Mouse (Mus musculus) testis, adult 2 months (tissue): ENCODE data around the gene Gpr137.

Source experiments
- CTCF ChIP-seq: fragments of 200-500 bp; IDR thresholded peaks from 2 replicates; pipeline ENCODE4 v1.5.1; 2012; ENCODE audit warnings: low read depth, mild to moderate bottlenecking, inconsistent platforms, low read length, moderate library complexity; ENCODE audit not compliant: control insufficient read depth, insufficient read depth, insufficient replicate concordance
- POLR2A ChIP-seq: fragments of 200-500 bp; IDR thresholded peaks from 2 replicates; pipeline ENCODE4 v1.6.1; 2012; ENCODE audit warnings: low read depth, mild to moderate bottlenecking, inconsistent platforms, low read length, moderate library complexity; ENCODE audit not compliant: control insufficient read depth

- no peak for TF ChIP-seq CTCF
- TF ChIP-seq POLR2A = no peak
Measured at GRCm38 (mm10) chr19:6971644-6972043, 29.4 kb upstream of the Gpr137 start.
